In the genomic region with DNA sequence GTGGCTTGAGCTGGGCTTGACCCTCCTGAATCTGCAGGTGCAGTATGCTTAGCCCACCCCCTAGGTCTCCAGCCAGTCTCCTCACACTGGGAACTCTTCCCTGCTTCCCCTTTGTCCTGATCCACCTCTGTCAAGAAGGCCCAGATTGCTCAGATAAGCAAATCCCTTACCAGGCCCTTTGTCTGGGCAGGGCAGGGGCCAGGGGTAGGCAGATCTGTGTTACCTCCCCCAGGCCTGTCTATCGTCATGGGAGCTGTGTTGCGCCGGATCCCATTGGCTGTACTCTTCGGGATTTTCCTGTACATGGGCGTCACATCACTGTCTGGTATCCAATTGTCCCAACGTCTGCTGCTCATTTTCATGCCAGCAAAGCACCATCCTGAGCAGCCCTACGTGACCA, we compare ENCODE assay signal across 25 mouse cellular contexts. TPM values are rescaled to one million over a fixed set of nuclear protein-coding genes. Genes with fewer than 3 reads are reported as not detected.
DNase-seq lines count a peak whose midpoint lies in the region; ATAC-seq and TF ChIP-seq lines count a peak whose summit lies in the region.
"Had no signal": no experiment of that assay in that cellular context is flagged by ENCODE, and none has a peak within 500 bp of the region (broad histone marks: within the 10 kb centered on the region; RNA-seq: fewer than 3 reads in every experiment).

No protein-coding gene starts in this region.

- H3K4me1 ChIP-seq in embryonic facial prominence, embryonic 12.5 days: peaks cover 10% of the 10 kb centered on the region
- H3K4me1 ChIP-seq in embryonic facial prominence, embryonic 10.5 days: peaks cover 21% of the 10 kb centered on the region

- no peak overlapping the region for H3K27ac ChIP-seq in embryonic facial prominence, embryonic 12.5 days
- no peak overlapping the region for H3K27ac ChIP-seq in embryonic facial prominence, embryonic 10.5 days (replicated peaks)
- H3K27ac ChIP-seq in left cerebral cortex, adult 2 months: peak overlapping the region; percentile 73
- H3K27ac ChIP-seq: embryonic facial prominence, embryonic 13.5 days; forebrain, embryonic 12.5 days; heart, embryonic 13.5 days; hindbrain, embryonic 12.5 days had no signal

- intact Hi-C loops in left cerebral cortex, adult 2 months (cut with DNase I): no loop called here
- intact Hi-C loops in left cerebral cortex, postnatal 4 days (cut with DNase I): loop anchor here (10.0 kb wide), 1 partner anchor 52 kb away; a partner anchor contains a TSS

- WGBS in embryonic facial prominence, embryonic 12.5 days: 89% methylated on average over 7 of the region's 7 CpGs
- 91% methylated on average over 7 of the region's 7 CpGs for WGBS in embryonic facial prominence, embryonic 10.5 days

- TF ChIP-seq CTCF in left cerebral cortex, adult 2 months (IDR thresholded peaks at IDR 0.05): no peak

- peaks cover 60% of the 10 kb centered on the region for H3K36me3 ChIP-seq in embryonic facial prominence, embryonic 12.5 days
- peaks cover 62% of the 10 kb centered on the region for H3K36me3 ChIP-seq in embryonic facial prominence, embryonic 10.5 days (replicated peaks)

- H3K4me3 ChIP-seq in embryonic facial prominence, embryonic 12.5 days: no peak overlapping the region
- no peak overlapping the region for H3K4me3 ChIP-seq in embryonic facial prominence, embryonic 10.5 days
- no peak overlapping the region for H3K4me3 ChIP-seq in left cerebral cortex, adult 2 months
- H3K4me3 ChIP-seq: embryonic facial prominence, embryonic 13.5 days; forebrain, embryonic 12.5 days; heart, adult 2 months; heart, embryonic 13.5 days; hindbrain, embryonic 12.5 days had no signal

- ATAC-seq in embryonic facial prominence, embryonic 12.5 days (ENCODE audit: insufficient number of reproducible peaks, insufficient read depth, low FRiP score, low TSS enrichment): no peak
- ATAC-seq: forebrain, embryonic 16.5 days; hindbrain, embryonic 16.5 days; inflammation-experienced regulatory T-cells, adult 6 months; Patski had no signal

- 0 out of 2 replicates have a peak overlapping the region, but pooled peaks have one; percentile 3 for H3K9ac ChIP-seq in embryonic facial prominence, embryonic 12.5 days
- H3K9ac ChIP-seq: embryonic facial prominence, embryonic 13.5 days; forebrain, embryonic 12.5 days; heart, embryonic 13.5 days; hindbrain, embryonic 12.5 days had no signal

- DNase-seq in embryonic facial prominence, embryonic 10.5 days (ENCODE audit: low spot score): no peak
- no peak for DNase-seq in left cerebral cortex, adult 2 months (ENCODE audit: extremely low spot score in 1 of 2, low spot score in 2 of 2)
- no peak for DNase-seq in left cerebral cortex, postnatal 4 days
- DNase-seq in R1 (ENCODE audit: low read depth, low spot score): peak; percentile 67
- DNase-seq in ovary, postnatal 14 days (ENCODE audit: low spot score): no peak
- no peak for DNase-seq in embryo, embryonic 10.5 days (ENCODE audit: low spot score)
- DNase-seq: adrenal gland, adult 8-10 months; adrenal gland, postnatal 36 days; cerebellum, adult 9-10 months; cerebellum, postnatal 36 days; embryo, embryonic 11 days; gastrocnemius, postnatal 10 days; heart, postnatal 4 days; kidney, adult 11 months had no signal

- H3K9me3 ChIP-seq in embryonic facial prominence, embryonic 12.5 days: no peaks in the 10 kb centered on the region
- H3K9me3 ChIP-seq in embryonic facial prominence, embryonic 10.5 days: no peaks in the 10 kb centered on the region
- H3K9me3 ChIP-seq: embryonic facial prominence, embryonic 13.5 days; forebrain, embryonic 12.5 days; heart, embryonic 13.5 days; hindbrain, embryonic 12.5 days had no signal

- H3K4me2 ChIP-seq in embryonic facial prominence, embryonic 12.5 days (replicated peaks): no peak overlapping the region
- H3K4me2 ChIP-seq: embryonic facial prominence, embryonic 13.5 days; forebrain, embryonic 12.5 days; heart, embryonic 13.5 days; hindbrain, embryonic 12.5 days had no signal

- H3K27me3 ChIP-seq in embryonic facial prominence, embryonic 12.5 days: no peaks in the 10 kb centered on the region
- no peaks in the 10 kb centered on the region for H3K27me3 ChIP-seq in embryonic facial prominence, embryonic 10.5 days (replicated peaks; ENCODE audit: low read depth, poor library complexity, severe bottlenecking)
- H3K27me3 ChIP-seq: embryonic facial prominence, embryonic 13.5 days; forebrain, embryonic 12.5 days; hindbrain, embryonic 12.5 days; Patski had no signal

RNA-seq across cellular contexts. Expression of a gene that starts 11.0 kb away (rescaled TPM):
- 33.1 and 33.7 TPM in 2 replicates for polyA plus RNA-seq in embryonic facial prominence, embryonic 12.5 days (2016; fragmentation: Nextera tagmentation; extraction: Ambion mirVana)
- 15.7 and 18.0 TPM in 2 replicates for polyA plus RNA-seq in embryonic facial prominence, embryonic 10.5 days (2016; fragmentation: Nextera tagmentation; extraction: Ambion mirVana)
- 100 to 1,000 TPM; 180 to 185 TPM for total RNA-seq in left cerebral cortex, adult 2 months (2021)
- 100 to 1,000 TPM; 143 to 144 TPM for total RNA-seq in left cerebral cortex, postnatal 4 days (2021)

RNA-seq across cellular contexts. Expression of a gene that starts 35.7 kb away (rescaled TPM):
- 28.0 and 28.7 TPM in 2 replicates for polyA plus RNA-seq in embryonic facial prominence, embryonic 12.5 days (2016; fragmentation: Nextera tagmentation; extraction: Ambion mirVana)
- 31.7 and 33.4 TPM in 2 replicates for polyA plus RNA-seq in embryonic facial prominence, embryonic 10.5 days (2016; fragmentation: Nextera tagmentation; extraction: Ambion mirVana)
- 10 to 100 TPM; 34.3 to 35.8 TPM for total RNA-seq in left cerebral cortex, adult 2 months (2021)
- total RNA-seq in left cerebral cortex, postnatal 4 days (2021): 10 to 100 TPM; 28.0 to 33.7 TPM

RNA-seq across cellular contexts. Expression of a gene that starts 50.2 kb away (rescaled TPM):
- polyA plus RNA-seq in embryonic facial prominence, embryonic 12.5 days (2016; fragmentation: Nextera tagmentation; extraction: Ambion mirVana): 11.7 and 11.8 TPM in 2 replicates
- 2.3 and 3.1 TPM in 2 replicates for polyA plus RNA-seq in embryonic facial prominence, embryonic 10.5 days (2016; fragmentation: Nextera tagmentation; extraction: Ambion mirVana)
- 10 to 100 TPM; 24.8 to 30.1 TPM for total RNA-seq in left cerebral cortex, adult 2 months (2021)
- 10 to 100 TPM; 42.4 to 42.8 TPM for total RNA-seq in left cerebral cortex, postnatal 4 days (2021)
- total RNA-seq: CH12.LX had no signal
- polyA plus RNA-seq: inflammation-experienced regulatory T-cells, adult 6 months had no signal

RNA-seq across cellular contexts. Expression of a gene that starts 50.8 kb away (rescaled TPM):
- polyA plus RNA-seq in embryonic facial prominence, embryonic 12.5 days (2016; fragmentation: Nextera tagmentation; extraction: Ambion mirVana): 101 and 104 TPM in 2 replicates
- polyA plus RNA-seq in embryonic facial prominence, embryonic 10.5 days (2016; fragmentation: Nextera tagmentation; extraction: Ambion mirVana): 57.9 and 63.0 TPM in 2 replicates
- 10 to 100 TPM; 29.3 to 29.8 TPM for total RNA-seq in left cerebral cortex, adult 2 months (2021)
- 10 to 100 TPM; 39.3 to 46.6 TPM for total RNA-seq in left cerebral cortex, postnatal 4 days (2021)
- polyA plus RNA-seq: inflammation-experienced regulatory T-cells, adult 6 months had no signal
